Mouse (Mus musculus) heart, postnatal 14 days (tissue): ENCODE measurements around the gene Mtch2. TPM values are rescaled to one million over a fixed set of nuclear protein-coding genes. Genes with fewer than 3 reads are reported as not detected.
"Not testable (repeated sequence)": the region's sequence is repeated elsewhere in the genome, so short reads cannot be mapped to it uniquely, and the experiment has no call there.

Experiments
- DNase-seq, 2 experiments: peaks; one replicate each; pipeline ENCODE4 v3.0.0; 2021 to 2022
- intact Hi-C: fragments of 180-260 bp; cut with DNase I; formaldehyde crosslinking; loops from one replicate; pipeline ENCODE4 v1.15.1; 2025
- long read RNA-seq, 2 experiments: library from polyadenylated mRNA; stranded (forward); transcript quantifications; one replicate each; pipeline ENCODE4 v2.0.0; 2021
- total RNA-seq, 2 experiments: library from RNA; stranded (reverse); gene quantifications; 2 replicates each; pipeline ENCODE4 v1.2.3; 2021

Mtch2 gene
- 100 to 1,000 TPM; 184 to 190 TPM for total RNA-seq
- long read RNA-seq, experiment 1, transcript Mtch2-205 (13 exons, 2,596 nt): major isoform, 233 of 268 reads
- long read RNA-seq, experiment 1, partial matches to known transcripts: 3 of 268 reads
- long read RNA-seq, experiment 1, other reads (novel, unspliced or antisense): 26 of 268 reads
- long read RNA-seq, experiment 2, transcript Mtch2-205 (13 exons, 2,596 nt): major isoform, 199 of 223 reads
- long read RNA-seq, experiment 2, partial matches to known transcripts: 2 of 223 reads
- long read RNA-seq, experiment 2, other reads (novel, unspliced or antisense): 18 of 223 reads

GRCm38 (mm10) chr2:90846955-90847680 lies at the start of gene Mtch2:
Mtch2 (plus strand) TSS chr2:90847155.
- DNase-seq: peak; percentile 100
- intact Hi-C loops: no loop called here

DNA sequence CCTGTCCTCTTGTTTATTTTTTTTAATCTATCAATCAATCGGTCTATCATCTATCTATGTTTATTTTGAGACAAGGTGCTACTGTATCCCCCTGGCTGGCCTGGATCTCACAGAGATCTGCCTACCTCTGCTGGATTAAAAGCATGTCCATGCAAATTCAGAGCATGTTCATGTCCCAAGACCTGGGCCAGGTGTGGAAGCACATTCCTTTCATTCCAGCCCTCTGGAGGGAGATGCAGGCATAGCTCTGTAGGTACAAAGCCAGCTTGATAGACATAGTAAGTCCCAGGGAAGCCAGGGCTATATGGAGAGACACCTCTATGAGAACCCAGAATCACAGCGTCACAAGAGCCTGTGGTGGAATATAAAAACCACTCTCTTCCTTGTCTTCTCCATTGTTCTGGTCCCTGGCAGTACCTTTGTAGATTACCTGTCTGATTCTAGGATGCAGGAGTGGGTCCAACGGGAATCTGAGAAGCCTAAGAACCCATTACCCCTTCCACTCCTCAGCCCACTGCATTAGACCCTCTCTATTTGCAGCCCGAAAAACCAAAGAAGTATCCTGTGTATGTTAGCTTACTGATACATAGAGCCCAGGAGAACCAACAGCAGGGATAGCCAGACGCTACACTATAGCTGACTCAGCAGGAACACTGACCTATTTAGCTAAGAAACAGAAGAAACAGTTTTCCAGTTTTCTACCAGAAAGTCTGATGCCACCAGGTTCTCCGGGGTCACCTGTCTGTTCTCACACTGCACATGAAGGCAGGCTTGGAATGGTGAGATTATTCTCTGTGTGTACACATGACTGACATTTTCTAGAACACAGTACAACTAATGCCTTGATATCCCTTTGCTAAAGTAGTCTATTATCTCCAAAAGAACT lies 38.5 kb upstream of the Mtch2 start:
- intact Hi-C loops: no loop called here

GRCm38 (mm10) chr2:90810751-90811150 lies 36.2 kb upstream of the Mtch2 start:
- intact Hi-C loops: no loop called here
- no peak for DNase-seq

More for the DNA sequence above, 38.5 kb upstream of the Mtch2 start:
- DNase-seq: no peak

GRCm38 (mm10) chr2:90815266-90815665 lies 31.7 kb upstream of the Mtch2 start:
- intact Hi-C loops: no loop called here
- no peak for DNase-seq

- DNase-seq: no peak
- intact Hi-C loops: no loop called here
Observed at GRCm38 (mm10) chr2:90816144-90816543, 30.8 kb upstream of the Mtch2 start.

DNA sequence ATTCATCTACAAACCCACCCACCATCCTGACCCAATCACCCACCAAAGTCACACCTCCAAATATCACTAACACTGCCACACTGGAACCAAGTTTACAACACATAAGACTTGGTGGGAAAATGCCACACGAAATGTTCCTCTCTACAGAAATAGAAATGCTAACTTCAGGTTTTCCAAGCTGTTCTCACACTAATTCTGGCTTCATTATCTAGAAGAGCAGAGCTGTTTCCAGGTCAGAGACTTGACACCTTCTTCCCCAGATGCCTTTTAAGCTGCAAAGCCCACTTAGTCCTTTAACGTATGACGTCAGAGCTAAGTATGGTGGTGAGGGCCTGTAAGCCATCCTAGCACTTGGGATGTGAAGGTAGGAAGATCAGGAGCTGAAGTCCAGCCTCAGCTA lies 28.2 kb upstream of the Mtch2 start:
- intact Hi-C loops: no loop called here
- no peak for DNase-seq

- intact Hi-C loops: no loop called here
- DNase-seq: no peak
Observed at GRCm38 (mm10) chr2:90820894-90821293, 26.1 kb upstream of the Mtch2 start.

- no peak for DNase-seq
- intact Hi-C loops: no loop called here
Observed at GRCm38 (mm10) chr2:90822978-90823377, 24.0 kb upstream of the Mtch2 start.

- intact Hi-C loops: no loop called here
- DNase-seq: no peak
Observed at GRCm38 (mm10) chr2:90823781-90824180, 23.2 kb upstream of the Mtch2 start.

DNA sequence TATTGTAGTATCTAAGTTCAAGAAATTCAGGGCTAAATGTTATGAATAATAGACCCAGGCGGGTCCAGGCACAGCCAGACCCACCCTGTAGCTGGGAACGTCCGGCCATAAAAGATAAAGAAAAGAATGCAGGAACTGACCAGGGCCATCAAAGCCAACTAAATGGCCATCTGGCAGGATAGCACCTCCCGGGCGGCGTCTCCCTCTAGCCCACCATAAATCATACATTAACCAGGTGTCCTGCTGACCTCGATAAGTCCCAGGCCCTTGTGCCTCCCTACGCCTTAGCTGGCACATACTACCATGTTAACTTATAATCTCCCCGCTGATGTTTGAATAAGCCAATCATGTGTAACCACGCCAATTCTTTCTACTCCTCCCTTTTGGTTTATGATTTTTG lies 22.4 kb upstream of the Mtch2 start:
- DNase-seq, intact Hi-C loops: not testable (repeated sequence)

GRCm38 (mm10) chr2:90825515-90826172 lies 21.3 kb upstream of the Mtch2 start:
- DNase-seq: no peak
- intact Hi-C loops: no loop called here

GRCm38 (mm10) chr2:90828739-90829138 lies 18.2 kb upstream of the Mtch2 start:
- DNase-seq: no peak
- intact Hi-C loops: no loop called here

DNA sequence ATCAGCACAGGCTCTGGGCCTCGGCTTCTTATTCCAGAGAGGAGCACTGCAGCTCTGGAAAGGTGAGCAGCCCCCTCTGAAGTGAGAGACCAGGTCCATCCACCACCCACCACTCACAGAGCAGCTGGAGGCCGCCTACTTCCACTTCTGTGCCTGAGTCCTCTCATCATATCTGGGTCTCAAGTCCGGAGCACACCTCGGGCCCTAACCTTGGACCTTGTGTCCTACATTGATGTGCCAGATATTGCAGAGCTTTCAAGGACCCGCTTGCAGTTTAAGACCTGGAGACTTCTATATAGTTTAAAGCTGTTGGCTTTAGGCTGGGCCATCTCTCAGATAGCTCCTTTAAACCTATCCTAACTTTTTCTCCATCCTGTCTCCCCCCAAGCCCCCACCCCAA lies 13.5 kb upstream of the Mtch2 start:
- no peak for DNase-seq
- intact Hi-C loops: no loop called here

- intact Hi-C loops: no loop called here
- no peak for DNase-seq
Observed at GRCm38 (mm10) chr2:90838621-90839020, 8.3 kb upstream of the Mtch2 start.

DNA sequence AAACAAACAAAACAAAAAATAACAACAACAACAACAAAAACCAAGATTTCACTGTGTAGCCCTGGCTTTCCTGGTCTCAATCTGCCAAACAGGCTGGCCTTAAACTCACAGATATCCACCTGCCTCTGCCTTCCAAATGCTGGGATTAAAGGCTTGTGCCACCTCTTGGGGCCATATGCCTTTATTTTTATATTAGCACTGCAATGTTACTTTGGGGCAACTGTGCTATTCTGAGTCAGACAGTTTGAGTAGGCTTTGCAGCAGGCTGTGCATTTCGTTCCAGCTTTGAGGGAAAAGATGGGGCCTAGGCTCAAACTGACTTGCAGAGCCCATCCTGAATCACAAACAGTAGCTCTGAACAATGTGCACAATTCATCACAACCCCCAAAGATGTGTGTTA lies 3.3 kb upstream of the Mtch2 start:
- intact Hi-C loops: no loop called here
- DNase-seq: no peak

DNA sequence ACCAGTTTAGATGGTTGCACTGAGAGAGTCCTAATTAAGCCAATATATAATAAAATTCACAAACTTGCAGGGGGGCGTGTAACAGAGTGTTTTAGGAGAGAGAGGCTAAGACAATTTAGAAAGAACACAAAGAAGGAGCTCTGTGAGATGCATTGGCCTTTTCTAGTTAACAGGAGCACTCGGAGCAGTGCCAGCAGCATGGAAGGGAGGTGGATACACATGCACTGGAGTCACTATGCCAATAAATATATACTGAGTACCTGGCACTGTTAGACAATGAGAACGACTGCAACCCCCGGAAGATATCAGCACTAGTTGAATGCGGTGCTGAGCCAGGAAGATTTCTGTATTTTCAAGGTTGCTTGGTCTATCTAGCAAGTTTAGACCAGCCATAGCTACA lies 2.7 kb upstream of the Mtch2 start:
- intact Hi-C loops: no loop called here
- DNase-seq: no peak

GRCm38 (mm10) chr2:90845234-90845633 lies 1.7 kb upstream of the Mtch2 start:
- no peak for DNase-seq
- intact Hi-C loops: no loop called here

DNA sequence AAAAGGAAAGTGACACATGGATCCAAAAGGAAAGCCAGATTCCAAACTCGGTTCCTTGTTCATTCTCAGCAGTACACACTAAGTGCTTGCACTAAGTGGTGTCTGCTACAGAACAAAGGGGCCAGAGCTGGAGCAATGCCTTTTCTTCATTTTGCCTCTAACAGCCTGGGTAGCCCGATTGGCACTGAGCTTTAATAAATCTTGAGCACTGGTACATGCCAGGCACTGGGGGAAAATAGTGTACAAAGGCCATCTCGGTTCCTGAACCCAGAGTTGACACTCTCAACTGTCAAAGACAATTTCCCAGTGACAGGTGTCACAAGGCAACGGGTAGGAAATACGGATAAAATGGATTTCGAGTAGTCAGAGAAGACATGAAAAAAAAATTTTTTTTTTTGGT lies 784 bp upstream of the Mtch2 start:
- intact Hi-C loops: no loop called here
- peak in 1 of 2 experiments; percentile 14 for DNase-seq

- DNase-seq: no peak
- intact Hi-C loops: no loop called here
Observed at GRCm38 (mm10) chr2:90846597-90846954, 379 bp upstream of the Mtch2 start.

- intact Hi-C loops: no loop called here
- no peak for DNase-seq
Observed at GRCm38 (mm10) chr2:90847681-90848050, 711 bp downstream of the Mtch2 start.

- no peak for DNase-seq
Observed at GRCm38 (mm10) chr2:90848331-90848730, 1.4 kb downstream of the Mtch2 start.

More at GRCm38 (mm10) chr2:90848331-90848730, 1.4 kb downstream of the Mtch2 start:
- intact Hi-C loops: no loop called here
